Mouse (Mus musculus) CH12.LX (cell line): Measurements from ENCODE around the gene Zfp184. TPM values are rescaled to one million over a fixed set of nuclear protein-coding genes. Genes with fewer than 3 reads are reported as not detected.

Experiments used
- DNase-seq: peaks from one replicate; pipeline ENCODE4 v3.0.0-alpha.2; 2013; ENCODE audit errors: extremely low read depth
- H3K27ac ChIP-seq: 2 replicates; pipeline ENCODE4 v1.5.1; 2012; ENCODE audit warnings: low read depth, mild to moderate bottlenecking, control low read depth, moderate library complexity; ENCODE audit not compliant: insufficient read depth
- H3K27me3 ChIP-seq: replicated peaks from 2 replicates; pipeline ENCODE3; 2012; ENCODE audit warnings: inconsistent platforms
- H3K36me3 ChIP-seq, 2 experiments: replicated peaks in 1 of 2; 2 replicates each; pipeline versions ENCODE3 to v1.6.1; 2012; ENCODE audit warnings: inconsistent platforms in 1 of 2, low read length in 1 of 2, mild to moderate bottlenecking in 1 of 2, mixed read lengths in 1 of 2, moderate library complexity in 1 of 2; ENCODE audit not compliant: control insufficient read depth in 1 of 2, insufficient read depth in 1 of 2
- H3K4me1 ChIP-seq, 2 experiments: 2 replicates each; pipeline ENCODE4 v1.6.1; 2012; ENCODE audit warnings: inconsistent platforms in 1 of 2, moderate library complexity in 1 of 2; ENCODE audit not compliant: insufficient read depth in 2 of 2, control insufficient read depth in 1 of 2
- H3K4me2 ChIP-seq: 2 replicates; pipeline ENCODE4 v1.6.1; 2012; ENCODE audit warnings: low read depth, mild to moderate bottlenecking, control low read depth; ENCODE audit not compliant: poor library complexity, insufficient read depth, severe bottlenecking
- H3K4me3 ChIP-seq, 3 experiments: fragments of 150-350 bp in 1 of 3; sonication (generic) in 1 of 3; replicated peaks in 1 of 3; 2 replicates each; pipeline versions ENCODE3 to v1.5.1; 2011 to 2012; ENCODE audit warnings: low read depth in 2 of 3, low read length in 2 of 3, mild to moderate bottlenecking in 2 of 3, moderate library complexity in 2 of 3, control low read depth in 1 of 3, improper control_type of control experiment in 1 of 3, inconsistent platforms in 1 of 3, mixed read lengths in 1 of 3; ENCODE audit not compliant: poor library complexity in 1 of 3
- H3K79me2 ChIP-seq: replicated peaks from 2 replicates; pipeline ENCODE4 v1.6.1; 2012; ENCODE audit warnings: mild to moderate bottlenecking, moderate library complexity; ENCODE audit not compliant: control insufficient read depth, poor library complexity, insufficient read depth, severe bottlenecking; ENCODE audit errors: extremely low read depth
- H3K9ac ChIP-seq: 2 replicates; pipeline ENCODE4 v1.6.1; 2012; ENCODE audit warnings: low read depth, mild to moderate bottlenecking, control low read depth, moderate library complexity; ENCODE audit not compliant: insufficient read depth
- H3K9me3 ChIP-seq: replicated peaks from 2 replicates; pipeline ENCODE3; 2012; ENCODE audit warnings: low read length, inconsistent platforms, mixed read lengths
- CHD1 ChIP-seq: IDR thresholded peaks from 2 replicates; pipeline ENCODE4 v1.6.1; 2012; ENCODE audit warnings: low read depth, low read length, improper control_type of control experiment, inconsistent platforms
- CTCF ChIP-seq, 2 experiments: IDR thresholded peaks in 1 of 2; conservative IDR thresholded peaks in 1 of 2; 2 replicates each; pipeline ENCODE4 v1.5.1; 2011 to 2012; ENCODE audit warnings: low read depth in 2 of 2, low read length in 2 of 2, improper control_type of control experiment in 1 of 2, inconsistent platforms in 1 of 2, mild to moderate bottlenecking in 1 of 2, moderate library complexity in 1 of 2
- E2F4 ChIP-seq: IDR thresholded peaks from 2 replicates; pipeline ENCODE4 v1.6.1; 2011; ENCODE audit warnings: low read depth, low read length, improper control_type of control experiment; ENCODE audit not compliant: insufficient replicate concordance
- GABPA ChIP-seq: IDR thresholded peaks from 2 replicates; pipeline ENCODE4 v1.6.1; 2012; ENCODE audit warnings: low read depth, low read length, improper control_type of control experiment, inconsistent platforms; ENCODE audit not compliant: insufficient replicate concordance
- IRF4 ChIP-seq: IDR thresholded peaks from 2 replicates; pipeline ENCODE4 v1.6.1; 2014; ENCODE audit warnings: low read depth, mild to moderate bottlenecking, inconsistent platforms, low read length, improper control_type of control experiment
- JUND ChIP-seq: conservative IDR thresholded peaks from 2 replicates; pipeline ENCODE4 v1.6.1; 2011; ENCODE audit warnings: low read depth, low read length, improper control_type of control experiment
- MAZ ChIP-seq: IDR thresholded peaks from 2 replicates; pipeline ENCODE4 v1.6.1; 2012; ENCODE audit warnings: low read depth, mild to moderate bottlenecking, inconsistent platforms, low read length, improper control_type of control experiment, moderate library complexity
- MXI1 ChIP-seq: IDR thresholded peaks from 2 replicates; pipeline ENCODE4 v1.6.1; 2011; ENCODE audit warnings: mild to moderate bottlenecking, low read depth, low read length, improper control_type of control experiment
- POLR2A ChIP-seq: IDR thresholded peaks from 2 replicates; pipeline ENCODE4 v1.6.1; 2011; ENCODE audit warnings: low read depth, mild to moderate bottlenecking, improper control_type of control experiment, low read length
- RAD21 ChIP-seq: IDR thresholded peaks from 2 replicates; pipeline ENCODE4 v1.6.1; 2011; ENCODE audit warnings: low read depth, mild to moderate bottlenecking, low read length, improper control_type of control experiment, moderate library complexity
- SIN3A ChIP-seq: IDR thresholded peaks from 2 replicates; pipeline ENCODE4 v1.6.1; 2012; ENCODE audit warnings: low read length, improper control_type of control experiment, inconsistent platforms
- UBTF ChIP-seq: IDR thresholded peaks from 2 replicates; pipeline ENCODE4 v1.6.1; 2012; ENCODE audit warnings: low read depth, mild to moderate bottlenecking, inconsistent platforms, low read length, improper control_type of control experiment, moderate library complexity
- USF1 ChIP-seq: IDR thresholded peaks from 2 replicates; pipeline ENCODE4 v1.6.1; 2014; ENCODE audit warnings: low read depth, mild to moderate bottlenecking, inconsistent platforms, low read length, improper control_type of control experiment
- USF2 ChIP-seq: conservative IDR thresholded peaks from 2 replicates; pipeline ENCODE4 v1.6.1; 2011; ENCODE audit warnings: low read depth, low read length, improper control_type of control experiment
- ZKSCAN1 ChIP-seq: IDR thresholded peaks from 2 replicates; pipeline ENCODE4 v1.6.1; 2012; ENCODE audit warnings: low read depth, inconsistent platforms, low read length, improper control_type of control experiment, borderline replicate concordance
- ZMIZ1 ChIP-seq: IDR thresholded peaks from 2 replicates; pipeline ENCODE4 v1.6.1; 2012; ENCODE audit warnings: low read depth, mild to moderate bottlenecking, inconsistent platforms, low read length, improper control_type of control experiment
- ZNF384 ChIP-seq: IDR thresholded peaks from 2 replicates; pipeline ENCODE4 v1.6.1; 2012; ENCODE audit warnings: low read depth, low read length, improper control_type of control experiment, inconsistent platforms
- dilution Hi-C: fragments of 300-500 bp; cut with MboI; formaldehyde crosslinking; loops from 2 replicates; pipeline ENCODE4 v1.14.3; 2020; ENCODE audit warnings: low sequenced_read_pairs; ENCODE audit not compliant: extremely low pct_unique_long_range_greater_than_20kb, extremely low pct_ligation_motif_present
- in situ Hi-C: fragments of 300-500 bp; cut with MboI; formaldehyde crosslinking; loops from 3 replicates; pipeline ENCODE4 v1.14.3; 2019; ENCODE audit warnings: low sequenced_read_pairs, low pct_ligation_motif_present, low pct_unique_long_range_greater_than_20kb, mixed read lengths
- polyA plus RNA-seq: library from polyadenylated mRNA; unstranded; fragments of >175 nt; gene quantifications from 2 replicates; pipeline ENCODE4 v1.2.1, GENCODE M21; 2012; ENCODE audit warnings: low read depth; ENCODE audit not compliant: insufficient read length
- total RNA-seq, 2 experiments: library from RNA; depleted of rRNA; stranded (reverse); fragments of 300-350 nt in 1 of 2; fragments of >200 nt in 1 of 2; gene quantifications; 2 replicates each; pipeline ENCODE4 v1.2.3; 2012 to 2014

Gene Zfp184
- total and polyA plus RNA-seq, 3 experiments: 0.79 to 3.1 (median 2.0) TPM

GRCm38 (mm10) chr13:22007121-22007510 lies 62.2 kb downstream of the Zfp184 start:
- no peak overlapping the region for H3K4me3 ChIP-seq
- in situ Hi-C loops: loop anchor here (25.0 kb wide), 1 partner anchor 595 kb away; the partner anchor contains the start of gene Zkscan3

GRCm38 (mm10) chr13:22007872-22008271 lies 63.0 kb downstream of the Zfp184 start:
- Histone ChIP-seq H3K4me2 (no peak overlapping the region), H3K9ac (no peak overlapping the region), H3K36me3 (no peaks in the 10 kb centered on the region), H3K79me2 (no peaks in the 10 kb centered on the region), H3K27me3 (peaks cover 86% of the 10 kb centered on the region), H3K27ac (no peak overlapping the region), H3K9me3 (no peaks in the 10 kb centered on the region), H3K4me1 (peaks cover 3 to 16% of the 10 kb centered on the region in 2 experiments; a peak in 3 of 4 replicates), H3K4me3 (no peak overlapping the region)
- DNase-seq: no peak
- no peak for TF ChIP-seq ZNF384
- dilution Hi-C loops: no loop called here
- in situ Hi-C loops: loop anchor here (25.0 kb wide), 1 partner anchor 596 kb away; the partner anchor contains the start of gene Zkscan3

More at GRCm38 (mm10) chr13:22007121-22007510, 62.2 kb downstream of the Zfp184 start:
- dilution Hi-C loops: no loop called here
- H3K79me2 ChIP-seq: no peaks in the 10 kb centered on the region
- H3K27me3 ChIP-seq: peaks cover 83% of the 10 kb centered on the region
- peak overlapping the region; percentile 84; the same call in 1 of the 2 replicates for H3K4me2 ChIP-seq
- H3K27ac ChIP-seq: no peak overlapping the region
- H3K36me3 ChIP-seq: no peaks in the 10 kb centered on the region
- peaks cover 3 to 22% of the 10 kb centered on the region in 2 experiments for H3K4me1 ChIP-seq
- no peak for TF ChIP-seq ZKSCAN1
- no peak for TF ChIP-seq ZMIZ1
- no peak for TF ChIP-seq CTCF (conservative IDR thresholded peaks at IDR 0.05 in 1 of 2, IDR thresholded peaks at IDR 0.05 in 1 of 2; ENCODE audit: low read depth in 2 of 2, low read length in 2 of 2)
- no peak for TF ChIP-seq USF1
- no peak for TF ChIP-seq CHD1
- TF ChIP-seq GABPA: no peak
- no peak for TF ChIP-seq IRF4
- no peak for TF ChIP-seq USF2
- TF ChIP-seq SIN3A: no peak
- TF ChIP-seq JUND: no peak
- TF ChIP-seq E2F4: no peak
- no peak for TF ChIP-seq MAZ
- no peak for TF ChIP-seq MXI1
- TF ChIP-seq ZNF384: no peak
- no peak for TF ChIP-seq RAD21
- no peak for TF ChIP-seq POLR2A
- TF ChIP-seq UBTF: no peak
- no peak overlapping the region for H3K9ac ChIP-seq
- DNase-seq: no peak
- no peaks in the 10 kb centered on the region for H3K9me3 ChIP-seq
